Mouse (Mus musculus): ENCODE measurements around the gene Celsr1.

- no peak for TF ChIP-seq CTCF (IDR thresholded peaks at IDR 0.05; ENCODE audit: low read depth)
- no peak for TF ChIP-seq EP300 (IDR thresholded peaks at IDR 0.05; ENCODE audit: low read depth)
Observed at GRCm38 (mm10) chr15:85919892-85920248, 113.7 kb downstream of the Celsr1 start.

Data from heart, postnatal 0 days (tissue).